Mouse (Mus musculus): ENCODE data around the gene Shpk.

DNA sequence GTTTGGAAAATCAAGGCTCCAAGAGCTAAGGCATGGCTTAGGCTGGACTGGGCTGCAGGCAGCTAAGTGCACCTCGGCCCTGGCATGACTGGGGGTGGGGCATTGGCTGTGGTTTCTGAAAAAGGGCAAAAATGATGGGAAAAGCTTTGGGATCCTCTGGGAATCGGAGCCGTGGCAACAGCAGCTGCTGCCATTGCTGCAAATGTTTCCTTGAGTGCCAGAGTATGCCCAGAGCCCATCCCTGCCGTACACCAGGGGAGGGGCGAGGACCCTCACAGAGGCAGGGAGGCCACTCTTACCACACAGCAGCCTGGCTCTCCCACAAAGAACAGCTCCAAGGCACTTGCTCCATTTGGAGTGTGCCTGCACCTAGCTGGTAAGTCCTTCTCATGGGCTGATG lies 34.7 kb downstream of the Shpk start, which contains the start of gene Trpv1:
- TF ChIP-seq GATA1 (IDR thresholded peaks at IDR 0.05; ENCODE audit: borderline replicate concordance, low read length) (no peak), FLI1 (IDR thresholded peaks at IDR 0.05; ENCODE audit: low read length) (no peak)

All from megakaryocyte, embryonic 14.5 days (primary cell).